Mouse (Mus musculus): ENCODE measurements around the gene Nadsyn1.

Nadsyn1 gene

GRCm38 (mm10) chr7:143756125-143757026 is 66.3 kb downstream of the Nadsyn1 start, which contains the start of gene Osbpl5:
Gene Osbpl5 (minus strand): TSS chr7:143756985.
- DNase-seq (ENCODE audit: extremely low read depth, insufficient read length, low spot score), result no peak

DNA sequence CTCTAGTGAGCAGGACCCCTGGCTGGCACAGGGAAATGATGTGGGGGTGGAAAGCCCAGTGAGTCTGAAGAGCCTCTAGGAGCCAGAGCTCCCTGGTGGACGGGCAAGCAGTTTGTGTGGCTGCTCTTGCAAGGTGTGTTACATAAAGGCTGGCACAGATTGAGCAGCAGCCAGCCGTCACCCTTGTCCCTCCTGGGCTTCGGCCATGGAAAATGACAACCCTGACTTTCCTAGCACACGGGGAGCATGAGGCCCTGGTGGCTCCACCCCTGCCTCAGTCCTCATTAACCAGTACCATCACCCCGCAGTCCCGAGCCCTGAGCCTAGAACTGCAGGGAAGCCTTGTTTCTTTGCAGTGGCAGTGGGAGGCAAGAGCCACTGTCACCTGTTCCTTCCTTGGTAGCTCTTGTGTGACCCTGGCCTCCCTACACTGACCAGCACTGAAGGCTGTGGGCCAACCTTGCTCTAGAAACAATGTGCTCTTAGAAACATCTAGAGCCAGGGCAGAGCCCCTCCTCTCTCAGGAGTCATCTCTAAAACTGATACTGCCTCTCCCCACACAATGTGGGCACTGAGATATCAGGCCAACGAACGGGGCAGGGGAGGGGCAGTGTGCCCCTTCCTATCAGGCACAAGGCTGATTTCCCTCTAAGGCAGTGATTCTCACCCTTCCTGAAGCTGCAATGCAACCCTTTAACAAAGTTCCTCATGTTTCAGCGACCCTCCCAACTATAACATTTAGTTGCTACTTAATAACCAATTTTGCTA is 67.1 kb downstream of the Nadsyn1 start:
- no peak for DNase-seq (ENCODE audit: extremely low read depth, insufficient read length, low spot score)

- DNase-seq (ENCODE audit: extremely low read depth, insufficient read length, low spot score), result no peak
Measured at GRCm38 (mm10) chr7:143753990-143754715, 68.5 kb downstream of the Nadsyn1 start.

DNA sequence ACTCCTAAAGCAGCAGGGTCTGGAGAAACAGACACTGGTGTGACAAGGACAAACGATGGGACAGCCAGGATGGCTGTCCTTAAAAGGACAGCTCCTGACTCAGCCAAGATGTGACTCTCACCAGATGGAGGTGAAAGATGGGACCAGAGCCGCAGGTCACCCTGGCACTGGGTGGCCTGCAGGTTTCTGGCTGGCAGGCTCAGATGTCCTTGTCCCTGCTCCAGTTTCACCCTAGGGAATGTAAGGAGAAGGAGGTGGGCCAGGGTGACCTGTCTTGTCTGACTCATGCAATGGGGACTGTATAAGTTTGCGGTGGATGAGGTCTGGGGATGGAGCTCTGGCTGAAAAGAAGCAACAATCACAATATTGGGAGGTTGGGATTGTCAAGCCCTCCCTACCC is 70.0 kb downstream of the Nadsyn1 start:
- DNase-seq (ENCODE audit: extremely low read depth, insufficient read length, low spot score), result no peak

DNA sequence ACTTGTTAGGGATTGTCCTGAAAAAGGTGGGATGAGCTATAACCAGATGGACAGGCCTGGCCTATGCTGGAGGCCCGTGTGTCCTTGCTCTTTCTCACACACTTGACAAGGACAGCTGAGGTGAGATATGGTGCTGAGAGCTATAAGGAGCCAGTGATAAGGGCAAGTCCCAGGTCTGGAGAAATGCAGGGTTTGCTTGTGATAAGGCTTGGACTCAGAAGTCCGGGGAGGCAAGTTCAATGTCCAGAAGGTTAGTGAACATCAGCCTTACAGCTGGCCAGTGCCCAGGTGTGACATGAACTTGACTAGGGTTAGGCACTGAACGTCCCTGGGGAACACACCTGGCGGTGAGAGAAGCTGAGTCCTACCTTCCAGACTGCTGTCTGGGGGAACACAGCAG is 70.6 kb downstream of the Nadsyn1 start:
- no peak for DNase-seq (ENCODE audit: extremely low read depth, insufficient read length, low spot score)

DNA sequence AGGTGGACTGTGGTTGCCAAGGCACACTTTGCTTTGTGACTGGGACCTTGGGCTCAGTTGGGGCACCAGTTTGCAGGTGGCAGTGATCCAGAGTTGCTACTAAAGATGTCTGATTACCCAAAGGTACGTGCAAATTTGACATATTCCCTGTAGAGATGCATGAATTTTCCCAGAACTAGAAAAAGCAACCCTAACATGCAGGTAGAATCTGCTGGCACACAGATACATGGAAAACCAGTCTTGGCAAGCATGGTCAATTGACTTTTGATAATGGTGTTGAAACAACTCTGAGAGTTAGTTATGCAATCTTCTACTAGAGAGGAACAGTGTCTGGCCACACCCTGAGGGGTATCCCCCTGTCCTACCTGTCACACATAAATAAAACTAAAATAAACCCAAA is 71.3 kb downstream of the Nadsyn1 start:
- no peak for DNase-seq (ENCODE audit: extremely low read depth, insufficient read length, low spot score)

DNA sequence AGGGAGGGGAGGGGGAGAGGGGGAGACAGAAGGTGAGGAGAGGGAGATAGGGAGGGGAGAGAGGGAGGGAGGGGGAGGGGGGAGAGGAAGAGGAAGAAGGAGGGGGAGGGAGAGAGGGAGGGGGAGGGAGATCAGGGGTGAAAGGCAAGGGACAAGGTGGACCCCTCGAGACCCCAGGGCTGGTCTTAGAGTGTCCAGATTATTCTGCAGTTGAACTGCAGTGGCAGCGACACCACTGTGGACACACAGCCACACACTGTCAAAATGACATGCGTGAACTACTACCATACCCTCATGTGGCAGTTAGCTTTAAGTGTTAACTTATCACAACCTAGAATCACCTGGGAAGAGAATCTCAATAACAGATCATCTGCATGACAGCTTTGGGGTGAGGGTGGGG is 73.6 kb downstream of the Nadsyn1 start:
- DNase-seq (ENCODE audit: extremely low read depth, insufficient read length, low spot score), result no peak

DNA sequence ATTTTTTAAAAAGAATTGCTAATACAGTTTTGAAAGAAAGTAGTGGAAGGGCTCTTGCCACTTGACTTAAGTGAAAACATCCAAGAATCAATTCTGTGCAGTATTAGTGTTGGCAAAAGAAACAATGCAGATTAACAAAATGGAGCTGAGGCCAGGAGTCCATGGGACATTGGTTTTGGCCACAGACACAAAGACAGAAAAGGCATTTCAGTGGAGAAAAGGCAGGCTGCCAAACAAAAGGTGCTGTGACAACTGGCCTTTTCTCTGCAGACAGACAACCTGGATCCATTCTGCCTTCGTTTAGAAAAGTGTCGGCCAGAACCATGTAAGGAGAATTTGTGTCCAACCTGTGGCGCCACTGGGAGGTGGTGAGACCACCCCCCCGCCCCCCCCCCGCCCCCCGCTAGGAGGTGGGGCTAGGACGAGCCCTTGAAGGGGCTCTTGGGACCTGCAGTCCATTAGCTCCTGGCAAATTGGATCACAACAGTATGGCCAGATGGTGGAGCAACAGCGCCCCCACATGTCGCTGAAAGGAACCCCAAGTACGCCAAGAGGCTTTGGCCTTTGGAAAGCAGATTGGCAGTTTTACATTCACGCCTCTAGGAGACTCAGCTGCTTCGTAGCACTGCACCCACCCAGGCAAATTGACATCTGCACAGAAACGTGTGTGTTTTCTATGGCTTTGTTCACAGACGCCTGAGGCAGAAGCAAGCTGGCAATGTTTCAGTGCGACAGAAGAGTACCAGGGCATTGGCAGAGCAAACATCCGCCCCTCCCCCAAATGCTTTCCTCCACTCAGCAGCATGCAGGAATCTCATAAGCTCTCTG is 74.4 kb downstream of the Nadsyn1 start:
- DNase-seq (ENCODE audit: extremely low read depth, insufficient read length, low spot score), result peak; percentile 51

Data from 3134 (cell line).